Mouse (Mus musculus): ENCODE measurements around the gene Spry1. TPM values are rescaled to one million over a fixed set of nuclear protein-coding genes. Genes with fewer than 3 reads are reported as not detected.

The Spry1 gene
- total and polyA plus RNA-seq, 2 experiments from 2014 or later = 5.9 to 31.9 TPM

- no peaks in the 10 kb centered on the region; the same call in 1 of the 2 replicates for H3K4me1 ChIP-seq (ENCODE audit: insufficient read depth, low read length)
- WGBS = 62% methylated on average over 8 of the region's 8 CpGs
- no peak overlapping the region for H3K9ac ChIP-seq (replicated peaks; ENCODE audit: low read length, poor library complexity, severe bottlenecking)
- no peak overlapping the region for H3K4me3 ChIP-seq (ENCODE audit: low read depth, low read length)
- no peak overlapping the region for H3K27ac ChIP-seq (ENCODE audit: low read depth, low read length)
- no peaks in the 10 kb centered on the region for H3K27me3 ChIP-seq (ENCODE audit: insufficient read depth, low read length)
- no peak overlapping the region for H3K4me2 ChIP-seq (ENCODE audit: low read depth, low read length, poor library complexity, severe bottlenecking)
- H3K36me3 ChIP-seq (ENCODE audit: insufficient read depth, low read length) = no peaks in the 10 kb centered on the region
- no peak for DNase-seq (ENCODE audit: low spot score)
- ATAC-seq (ENCODE audit: low FRiP score) = no peak
- TF ChIP-seq CTCF (IDR thresholded peaks at IDR 0.05) = no peak
- no peaks in the 10 kb centered on the region for H3K9me3 ChIP-seq (ENCODE audit: low read length)
Measured at GRCm38 (mm10) chr3:37676291-37676690, 36.5 kb downstream of the Spry1 start.

- no peaks in the 10 kb centered on the region for H3K36me3 ChIP-seq (ENCODE audit: insufficient read depth, low read length)
- TF ChIP-seq CTCF (IDR thresholded peaks at IDR 0.05) = no peak
- H3K4me1 ChIP-seq (ENCODE audit: insufficient read depth, low read length) = peaks cover 4% of the 10 kb centered on the region; the same call in 1 of the 2 replicates
- WGBS = 55% methylated on average over 7 of the region's 7 CpGs
- H3K9me3 ChIP-seq (ENCODE audit: low read length) = no peaks in the 10 kb centered on the region
- H3K9ac ChIP-seq (replicated peaks; ENCODE audit: low read length, poor library complexity, severe bottlenecking) = no peak overlapping the region
- H3K27ac ChIP-seq (ENCODE audit: low read depth, low read length) = no peak overlapping the region
- DNase-seq (ENCODE audit: low spot score) = no peak
- ATAC-seq (ENCODE audit: low FRiP score) = no peak
- H3K4me2 ChIP-seq (ENCODE audit: low read depth, low read length, poor library complexity, severe bottlenecking) = no peak overlapping the region
- H3K27me3 ChIP-seq (ENCODE audit: insufficient read depth, low read length) = no peaks in the 10 kb centered on the region
- no peak overlapping the region for H3K4me3 ChIP-seq (ENCODE audit: low read depth, low read length)
Measured at GRCm38 (mm10) chr3:37686219-37686618, 46.5 kb downstream of the Spry1 start.

- ATAC-seq (ENCODE audit: low FRiP score) = 0 out of 2 replicates have a peak, but pooled peaks have one; percentile 13
- WGBS = 16% methylated on average over 6 of the region's 6 CpGs
- H3K27ac ChIP-seq (ENCODE audit: low read depth, low read length) = no peak overlapping the region
- H3K9ac ChIP-seq (replicated peaks; ENCODE audit: low read length, poor library complexity, severe bottlenecking) = peak overlapping the region; percentile 36; the same call in 1 of the 2 replicates
- H3K9me3 ChIP-seq (ENCODE audit: low read length) = no peaks in the 10 kb centered on the region
- DNase-seq (ENCODE audit: low spot score) = no peak
- H3K36me3 ChIP-seq (ENCODE audit: insufficient read depth, low read length) = no peaks in the 10 kb centered on the region
- H3K4me1 ChIP-seq (ENCODE audit: insufficient read depth, low read length) = peaks cover 4% of the 10 kb centered on the region; the same call in 1 of the 2 replicates
- no peaks in the 10 kb centered on the region for H3K27me3 ChIP-seq (ENCODE audit: insufficient read depth, low read length)
- TF ChIP-seq CTCF (IDR thresholded peaks at IDR 0.05) = no peak
- peak overlapping the region; percentile 30 for H3K4me3 ChIP-seq (ENCODE audit: low read depth, low read length)
- peak overlapping the region; percentile 58 for H3K4me2 ChIP-seq (ENCODE audit: low read depth, low read length, poor library complexity, severe bottlenecking)
Measured at GRCm38 (mm10) chr3:37686751-37687150, 47.0 kb downstream of the Spry1 start.

- Histone ChIP-seq H3K4me1 (ENCODE audit: insufficient read depth, low read length) (peaks cover 4% of the 10 kb centered on the region; the same call in 1 of the 2 replicates), H3K27me3 (ENCODE audit: insufficient read depth, low read length) (no peaks in the 10 kb centered on the region), H3K4me2 (ENCODE audit: low read depth, low read length, poor library complexity, severe bottlenecking) (peak overlapping the region; percentile 58), H3K9me3 (ENCODE audit: low read length) (no peaks in the 10 kb centered on the region), H3K36me3 (ENCODE audit: insufficient read depth, low read length) (no peaks in the 10 kb centered on the region), H3K4me3 (ENCODE audit: low read depth, low read length) (peak overlapping the region; percentile 30), H3K9ac (replicated peaks; ENCODE audit: low read length, poor library complexity, severe bottlenecking) (peak overlapping the region; percentile 36; the same call in 1 of the 2 replicates), H3K27ac (ENCODE audit: low read depth, low read length) (no peak overlapping the region)
- no peak for TF ChIP-seq CTCF (IDR thresholded peaks at IDR 0.05)
- WGBS = 23% methylated on average over 28 of the region's 28 CpGs
- peak; percentile 25 for DNase-seq (ENCODE audit: low spot score)
- peak; percentile 62 for ATAC-seq (ENCODE audit: low FRiP score)
Measured at GRCm38 (mm10) chr3:37687158-37687980, 47.6 kb downstream of the Spry1 start.

- Histone ChIP-seq H3K36me3 (ENCODE audit: insufficient read depth, low read length) (no peaks in the 10 kb centered on the region), H3K9me3 (ENCODE audit: low read length) (no peaks in the 10 kb centered on the region), H3K27ac (ENCODE audit: low read depth, low read length) (no peak overlapping the region), H3K4me1 (ENCODE audit: insufficient read depth, low read length) (no peaks in the 10 kb centered on the region), H3K4me3 (ENCODE audit: low read depth, low read length) (no peak overlapping the region), H3K9ac (replicated peaks; ENCODE audit: low read length, poor library complexity, severe bottlenecking) (no peak overlapping the region), H3K27me3 (ENCODE audit: insufficient read depth, low read length) (no peaks in the 10 kb centered on the region), H3K4me2 (ENCODE audit: low read depth, low read length, poor library complexity, severe bottlenecking) (no peak overlapping the region)
- 88% methylated on average over 4 of the region's 4 CpGs for whole genome bisulfite sequencing
- DNase-seq (ENCODE audit: low spot score) (no peak), ATAC-seq (ENCODE audit: low FRiP score) (no peak)
- TF ChIP-seq CTCF (IDR thresholded peaks at IDR 0.05) = no peak
Measured at GRCm38 (mm10) chr3:37692945-37693344, 53.2 kb downstream of the Spry1 start.

- Histone ChIP-seq H3K36me3 (ENCODE audit: insufficient read depth, low read length) (no peaks in the 10 kb centered on the region), H3K9me3 (ENCODE audit: low read length) (no peaks in the 10 kb centered on the region), H3K4me1 (ENCODE audit: insufficient read depth, low read length) (no peaks in the 10 kb centered on the region), H3K27me3 (ENCODE audit: insufficient read depth, low read length) (no peaks in the 10 kb centered on the region), H3K9ac (replicated peaks; ENCODE audit: low read length, poor library complexity, severe bottlenecking) (no peak overlapping the region), H3K27ac (ENCODE audit: low read depth, low read length) (no peak overlapping the region), H3K4me3 (ENCODE audit: low read depth, low read length) (no peak overlapping the region), H3K4me2 (ENCODE audit: low read depth, low read length, poor library complexity, severe bottlenecking) (no peak overlapping the region)
- DNase-seq (ENCODE audit: low spot score) (no peak), ATAC-seq (ENCODE audit: low FRiP score) (no peak)
- WGBS = 88% methylated on average over 8 of the region's 8 CpGs
- no peak for TF ChIP-seq CTCF (IDR thresholded peaks at IDR 0.05)
Measured at GRCm38 (mm10) chr3:37693552-37693951, 53.8 kb downstream of the Spry1 start.

Other genes starting within 250 kb of the Spry1 start
- gene Spata5, start 220.1 kb upstream of the Spry1 start, total RNA-seq (2014; rRNA removed) = 17.4 and 19.5 TPM in 2 replicates
- gene Spata5, start 220.1 kb upstream of the Spry1 start, polyA plus RNA-seq (2015; fragmentation: Nextera tagmentation; extraction: Ambion mirVana) = 18.9 and 20.2 TPM in 2 replicates
- 1.3 and 4.3 TPM in 2 replicates for gene Nudt6, start 219.7 kb upstream of the Spry1 start, total RNA-seq (2014; rRNA removed)
- 10.7 and 10.9 TPM in 2 replicates for gene Nudt6, start 219.7 kb upstream of the Spry1 start, polyA plus RNA-seq (2015; fragmentation: Nextera tagmentation; extraction: Ambion mirVana)
- 13.3 and 15.7 TPM in 2 replicates for gene Gm5148, start 84.5 kb downstream of the Spry1 start, total RNA-seq (2014; rRNA removed)
- 17.5 and 17.8 TPM in 2 replicates for gene Gm5148, start 84.5 kb downstream of the Spry1 start, polyA plus RNA-seq (2015; fragmentation: Nextera tagmentation; extraction: Ambion mirVana)